Mouse (Mus musculus) heart, embryonic 13.5 days (tissue): ENCODE results near the gene Myo9a. TPM values are rescaled to one million over a fixed set of nuclear protein-coding genes. Genes with fewer than 3 reads are reported as not detected.
"Not testable (repeated sequence)": the region's sequence is repeated elsewhere in the genome, so short reads cannot be mapped to it uniquely, and the experiment has no call there.

Experiments used
- ATAC-seq: fragments of 200-750 bp; cut with Nextera tagmentation; 2 replicates; pipeline ENCODE4 v1.8.0; 2017; ENCODE audit warnings: moderate TSS enrichment; ENCODE audit not compliant: insufficient number of reproducible peaks, low FRiP score, low TSS enrichment; ENCODE audit errors: extremely low read depth
- H3K27ac ChIP-seq: fragments of 300-500 bp; sonication (generic); replicated peaks from 2 replicates; pipeline ENCODE4 v1.5.1; 2015; ENCODE audit warnings: moderate library complexity, mild to moderate bottlenecking, inconsistent platforms
- H3K27me3 ChIP-seq: fragments of 300-500 bp; sonication (generic); replicated peaks from 2 replicates; pipeline ENCODE4 v1.6.1; 2015; ENCODE audit warnings: mild to moderate bottlenecking, inconsistent platforms
- H3K36me3 ChIP-seq: fragments of 300-500 bp; sonication (generic); 2 replicates; pipeline ENCODE4 v1.6.1; 2015; ENCODE audit warnings: mild to moderate bottlenecking, inconsistent platforms
- H3K4me1 ChIP-seq: fragments of 300-500 bp; sonication (generic); 2 replicates; pipeline ENCODE4 v1.6.1; 2015; ENCODE audit warnings: inconsistent platforms
- H3K4me2 ChIP-seq: fragments of 300-500 bp; sonication (generic); 2 replicates; pipeline ENCODE4 v1.6.1; 2015; ENCODE audit warnings: inconsistent platforms, mild to moderate bottlenecking, moderate library complexity
- H3K4me3 ChIP-seq: fragments of 300-500 bp; sonication (generic); 2 replicates; pipeline ENCODE4 v1.5.1; 2015; ENCODE audit warnings: moderate library complexity, mild to moderate bottlenecking, inconsistent platforms
- H3K9ac ChIP-seq: fragments of 300-500 bp; sonication (generic); 2 replicates; pipeline ENCODE4 v1.6.1; 2015; ENCODE audit warnings: inconsistent platforms, mild to moderate bottlenecking, moderate library complexity
- H3K9me3 ChIP-seq: fragments of 300-500 bp; sonication (generic); 2 replicates; pipeline ENCODE4 v1.6.1; 2016; ENCODE audit warnings: inconsistent platforms
- WGBS: fragments of 180-500 bp; shearing (Covaris S2); methylation state at CpG from one replicate; pipeline ENCODE4 v1.1.7; 2015; ENCODE audit warnings: mixed read lengths; 5-methylcytosine and 5-hydroxymethylcytosine counted together
- polyA plus RNA-seq: library from polyadenylated mRNA; unstranded; fragments of >200 nt; fragmentation: Nextera tagmentation; extraction: Ambion mirVana; gene quantifications from 2 replicates; pipeline ENCODE4 v1.2.1, GENCODE M21; 2015

Myo9a gene
- polyA plus RNA-seq, 1 experiment from 2014 or later = 7.1 TPM

DNA sequence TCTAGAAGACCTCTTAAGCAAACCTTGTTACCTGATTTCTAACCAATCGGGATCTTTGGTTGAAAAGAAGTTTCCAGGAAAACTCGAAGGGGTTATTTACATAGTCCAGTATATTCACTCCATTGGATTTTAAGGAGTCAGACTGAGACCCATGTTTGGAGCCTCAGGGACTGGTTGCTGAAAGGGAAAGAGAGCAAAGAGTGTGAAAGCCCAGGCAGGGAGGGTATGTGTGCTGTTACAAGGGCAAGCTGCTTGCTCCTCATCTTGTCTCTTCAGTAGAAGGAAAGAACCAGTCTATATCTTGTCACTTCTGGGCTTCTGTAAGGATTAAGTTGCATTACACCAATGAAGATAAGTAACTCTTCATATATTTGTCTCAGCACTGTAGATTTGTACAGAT lies 1.3 kb downstream of the Myo9a start:
- H3K4me2 ChIP-seq = peak overlapping the region; percentile 78
- peak overlapping the region; percentile 91 for H3K9ac ChIP-seq
- WGBS = 0% methylated on average over 2 of the region's 2 CpGs
- no peak for ATAC-seq
- no peaks in the 10 kb centered on the region for H3K36me3 ChIP-seq
- H3K9me3 ChIP-seq = no peaks in the 10 kb centered on the region
- peak overlapping the region; percentile 75 for H3K4me3 ChIP-seq
- no peaks in the 10 kb centered on the region for H3K27me3 ChIP-seq
- peaks cover 24% of the 10 kb centered on the region for H3K4me1 ChIP-seq
- H3K27ac ChIP-seq = peak overlapping the region; percentile 94

DNA sequence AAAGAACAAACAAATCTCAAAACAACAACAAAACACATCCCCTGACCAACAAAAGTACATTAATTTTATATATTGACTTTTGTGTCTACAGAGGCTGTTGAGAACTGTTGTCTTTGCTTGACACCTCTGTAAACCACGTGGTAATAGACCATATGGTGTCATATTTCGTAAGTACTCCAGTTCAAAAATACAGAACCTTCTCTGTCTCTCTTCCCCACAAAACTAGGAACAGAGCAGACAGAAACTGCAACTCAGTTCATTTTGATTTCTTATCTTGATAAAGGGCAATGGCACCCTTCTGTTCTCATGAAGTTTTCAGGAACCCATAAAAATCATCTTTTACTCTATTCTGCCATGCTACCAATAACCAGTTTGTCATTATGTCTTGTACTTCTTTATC lies 4.5 kb downstream of the Myo9a start:
- Histone ChIP-seq H3K27ac (no peak overlapping the region), H3K4me2 (no peak overlapping the region), H3K4me1 (peaks cover 7% of the 10 kb centered on the region; the same call in 1 of the 2 replicates), H3K27me3 (no peaks in the 10 kb centered on the region), H3K36me3 (no peaks in the 10 kb centered on the region), H3K4me3 (no peak overlapping the region), H3K9me3 (no peaks in the 10 kb centered on the region), H3K9ac (no peak overlapping the region)
- 59% methylated on average over 2 of the region's 2 CpGs for WGBS
- no peak for ATAC-seq

DNA sequence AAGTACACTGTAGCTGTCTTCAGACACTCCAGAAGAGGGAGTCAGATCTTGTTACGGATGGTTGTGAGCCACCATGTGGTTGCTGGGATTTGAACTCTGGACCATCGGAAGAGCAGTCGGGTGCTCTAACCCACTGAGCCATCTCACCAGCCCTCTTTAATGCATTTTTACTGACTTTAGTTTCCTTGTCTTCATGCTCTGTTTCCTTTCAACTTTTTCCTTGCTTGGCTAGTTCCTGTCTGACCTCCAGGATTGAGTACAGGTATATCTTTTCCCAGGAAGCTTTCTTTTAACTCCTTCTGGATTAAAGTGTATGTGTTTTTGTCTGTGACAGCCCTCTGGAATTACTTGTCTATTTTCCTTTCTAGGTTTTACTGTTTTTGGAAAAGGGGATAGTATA lies 6.3 kb downstream of the Myo9a start:
- not testable (repeated sequence) for H3K9me3 ChIP-seq, H3K4me3 ChIP-seq, H3K36me3 ChIP-seq, ATAC-seq, H3K27me3 ChIP-seq, H3K4me2 ChIP-seq, H3K4me1 ChIP-seq, H3K9ac ChIP-seq, H3K27ac ChIP-seq
- WGBS = 90% methylated on average over 3 of the region's 3 CpGs

DNA sequence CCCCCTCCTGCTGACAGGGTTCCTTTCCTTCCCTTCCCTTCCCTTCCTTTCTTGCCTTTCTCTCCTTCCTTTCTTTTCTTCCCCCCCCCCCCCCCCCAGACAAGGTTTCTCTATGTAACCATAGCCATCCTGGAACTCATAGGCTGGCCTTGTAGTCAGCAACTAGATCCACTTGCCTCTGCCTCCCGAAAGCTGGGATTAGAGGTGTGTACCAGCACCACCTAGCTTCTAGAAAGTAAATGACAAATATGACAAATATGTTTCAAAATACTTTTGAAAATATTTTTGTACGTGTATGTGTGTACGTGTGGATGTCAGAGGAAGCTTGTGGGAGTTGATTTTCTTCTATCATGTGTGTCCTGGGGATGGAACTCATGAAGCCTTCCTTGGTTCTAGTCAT lies 9.8 kb downstream of the Myo9a start:
- Histone ChIP-seq H3K4me1 (no peaks in the 10 kb centered on the region), H3K36me3 (no peaks in the 10 kb centered on the region), H3K27ac (no peak overlapping the region), H3K9ac (no peak overlapping the region), H3K4me2 (no peak overlapping the region), H3K4me3 (no peak overlapping the region), H3K27me3 (no peaks in the 10 kb centered on the region), H3K9me3 (no peaks in the 10 kb centered on the region)
- WGBS = 61% methylated on average over 3 of the region's 3 CpGs
- ATAC-seq = no peak

DNA sequence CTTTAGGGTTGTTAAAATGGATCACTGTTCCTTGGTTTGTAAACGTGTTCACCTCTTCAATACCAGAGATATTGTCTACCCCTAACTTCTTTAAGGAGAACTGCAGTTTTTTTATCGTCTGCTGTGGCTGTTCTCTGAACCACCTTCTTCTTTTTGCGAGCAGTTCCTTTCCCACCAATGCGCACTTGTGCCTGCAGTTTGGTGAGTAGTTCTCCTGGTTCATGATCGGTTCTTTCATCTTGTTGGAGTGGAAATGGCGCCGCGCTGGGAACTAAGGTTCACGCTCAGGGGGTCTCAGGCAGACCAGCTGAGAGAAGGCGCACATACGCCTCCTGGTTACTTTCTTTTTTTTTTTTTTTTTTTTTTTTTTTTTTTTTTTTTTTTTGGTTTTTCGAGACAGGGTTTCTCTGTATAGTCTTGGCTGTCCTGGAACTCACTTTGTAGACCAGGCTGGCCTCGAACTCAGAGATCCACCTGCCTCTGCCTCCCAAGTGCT lies 16.3 kb downstream of the Myo9a start:
- ATAC-seq = not testable (repeated sequence)
- WGBS = 90% methylated on average over 12 of the region's 13 CpGs

DNA sequence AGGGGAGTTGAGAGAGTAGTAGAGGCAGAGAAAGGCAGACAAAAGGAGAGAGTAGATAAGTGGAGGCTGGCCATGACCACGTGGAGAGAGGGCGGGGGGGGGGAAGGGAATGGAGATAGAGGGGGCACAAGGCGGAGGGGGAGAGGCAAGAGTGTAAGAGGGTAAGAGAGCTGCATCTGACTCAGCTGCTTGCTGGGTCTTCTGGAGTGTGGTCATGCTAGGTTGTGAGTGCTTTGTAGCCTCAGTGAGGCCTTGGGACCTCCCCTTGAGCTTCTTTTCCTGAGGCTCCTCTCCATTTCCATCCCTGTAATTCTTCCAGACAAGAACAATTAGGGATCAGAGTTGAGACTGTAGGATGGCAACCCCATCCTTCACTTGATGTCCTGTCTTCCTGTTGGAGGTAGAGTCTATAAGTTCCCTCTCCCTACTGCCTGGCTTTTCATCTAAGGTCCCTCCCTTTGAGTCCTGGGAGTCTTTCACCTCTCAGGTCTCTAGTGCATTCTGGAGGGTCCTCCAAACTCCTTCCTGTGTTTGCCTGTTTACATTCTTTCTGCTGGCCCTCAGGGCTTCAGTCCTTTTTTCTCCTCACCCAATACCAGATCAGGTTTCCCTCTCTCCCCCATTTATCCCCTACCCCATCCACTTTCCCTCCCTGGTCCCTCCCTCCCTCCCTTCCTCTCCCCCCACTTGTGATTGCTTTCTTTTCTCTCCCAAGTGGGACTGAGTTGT lies 55.5 kb downstream of the Myo9a start:
- H3K27me3 ChIP-seq, ATAC-seq, H3K9ac ChIP-seq, H3K4me3 ChIP-seq, H3K4me2 ChIP-seq, H3K9me3 ChIP-seq, H3K4me1 ChIP-seq, H3K27ac ChIP-seq: not testable (repeated sequence)
- WGBS = 64% methylated on average over 3 of the region's 3 CpGs
- peaks cover 48% of the 10 kb centered on the region for H3K36me3 ChIP-seq

More for the DNA sequence above, 16.3 kb downstream of the Myo9a start:
- H3K27me3 ChIP-seq, H3K4me1 ChIP-seq, H3K9me3 ChIP-seq, H3K27ac ChIP-seq, H3K36me3 ChIP-seq, H3K4me2 ChIP-seq, H3K9ac ChIP-seq, H3K4me3 ChIP-seq: not testable (repeated sequence)

DNA sequence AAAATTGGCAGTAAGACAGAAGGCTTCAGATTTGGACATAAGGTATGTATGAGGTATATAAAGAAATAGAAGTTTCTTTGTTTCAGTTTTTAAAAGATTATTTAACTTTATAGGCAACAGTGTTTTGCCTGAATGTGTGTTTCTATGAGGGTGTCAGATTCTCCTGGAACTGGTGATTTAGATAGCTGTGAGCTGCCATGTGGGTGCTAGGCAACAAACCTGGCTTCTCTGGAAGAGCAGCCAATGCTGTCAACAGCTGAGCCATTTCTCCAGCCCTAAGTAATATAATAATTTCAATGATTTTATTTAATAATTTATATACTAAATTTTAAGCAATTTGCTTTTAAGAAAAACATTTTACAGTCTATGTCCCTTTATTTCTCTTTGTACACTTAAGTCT lies 133.9 kb downstream of the Myo9a start:
- Histone ChIP-seq H3K4me3 (no peak overlapping the region), H3K4me2 (no peak overlapping the region), H3K4me1 (no peaks in the 10 kb centered on the region), H3K27me3 (no peaks in the 10 kb centered on the region), H3K36me3 (peaks cover 31% of the 10 kb centered on the region), H3K9ac (no peak overlapping the region), H3K9me3 (no peaks in the 10 kb centered on the region), H3K27ac (no peak overlapping the region)
- no peak for ATAC-seq

DNA sequence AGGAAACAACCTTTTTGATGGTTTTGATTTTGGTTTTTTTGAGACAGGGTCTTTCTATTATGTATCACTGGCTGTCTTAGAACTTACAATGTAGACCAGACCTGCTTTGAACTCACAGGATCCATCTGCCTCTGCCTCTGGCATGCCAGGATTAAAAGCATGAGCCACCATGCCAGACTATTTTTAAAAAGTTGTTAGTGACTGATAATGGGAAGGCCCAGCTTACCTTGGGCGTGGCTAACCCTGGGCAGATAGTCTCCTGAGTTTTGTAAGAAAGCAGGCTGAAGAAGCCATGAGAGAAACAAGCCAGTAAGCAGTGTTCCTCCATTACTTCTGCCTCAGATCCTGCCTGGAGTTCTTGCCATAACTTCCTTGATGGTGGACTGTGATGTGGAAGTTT lies 152.7 kb downstream of the Myo9a start:
- no peak overlapping the region for H3K27ac ChIP-seq
- H3K4me2 ChIP-seq = no peak overlapping the region

DNA sequence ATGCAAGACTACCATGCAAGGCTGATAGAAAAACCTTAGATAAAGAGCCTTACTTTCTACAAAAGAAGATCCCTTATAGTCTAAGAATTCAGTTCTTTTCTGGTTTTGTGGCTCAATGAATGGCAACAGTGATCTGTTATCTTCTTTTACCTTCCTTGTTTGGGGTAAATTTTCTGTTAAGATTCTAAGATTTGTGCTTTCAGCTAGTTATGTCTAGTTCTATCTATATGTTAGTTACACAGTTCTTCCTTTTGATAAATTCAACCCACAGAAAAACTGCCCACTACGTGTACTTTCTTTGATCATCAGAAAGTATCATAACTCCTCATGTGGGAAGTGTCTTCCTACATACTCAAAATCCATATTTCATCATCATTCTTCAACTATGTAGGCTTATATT lies 164.1 kb downstream of the Myo9a start:
- no peaks in the 10 kb centered on the region for H3K4me1 ChIP-seq
- H3K9me3 ChIP-seq = no peaks in the 10 kb centered on the region
- H3K36me3 ChIP-seq = peaks cover 45% of the 10 kb centered on the region
- no peak overlapping the region for H3K4me2 ChIP-seq
- H3K27ac ChIP-seq = no peak overlapping the region
- no peak overlapping the region for H3K4me3 ChIP-seq
- ATAC-seq = no peak
- 97% methylated on average over 1 of the region's 1 CpGs for WGBS
- no peak overlapping the region for H3K9ac ChIP-seq
- H3K27me3 ChIP-seq = no peaks in the 10 kb centered on the region

More for the DNA sequence above, 152.7 kb downstream of the Myo9a start:
- Histone ChIP-seq H3K9me3 (no peaks in the 10 kb centered on the region), H3K36me3 (peaks cover 47% of the 10 kb centered on the region), H3K27me3 (no peaks in the 10 kb centered on the region), H3K9ac (no peak overlapping the region), H3K4me1 (no peaks in the 10 kb centered on the region), H3K4me3 (no peak overlapping the region)
- WGBS = 46% methylated on average over 1 of the region's 1 CpGs
- no peak for ATAC-seq

DNA sequence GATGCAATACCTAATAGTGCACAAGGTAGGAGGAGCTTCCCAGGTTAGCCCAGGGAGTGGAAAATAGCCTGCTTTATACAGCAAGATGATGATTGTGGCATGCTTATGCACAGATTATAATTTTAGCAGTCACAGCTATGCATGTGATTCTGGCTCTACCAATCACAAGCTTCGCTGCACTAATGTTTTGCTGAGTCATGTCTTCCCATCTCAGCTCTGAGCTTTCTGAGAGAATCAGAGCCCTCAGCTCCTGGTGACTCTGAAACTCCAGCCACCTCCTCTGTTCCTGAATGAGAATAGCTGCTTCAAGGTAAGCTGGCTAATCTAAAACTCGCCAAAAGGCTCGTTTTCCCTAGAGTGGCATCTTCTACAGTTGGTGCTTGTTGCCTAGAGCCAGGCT lies 179.6 kb downstream of the Myo9a start:
- H3K36me3 ChIP-seq = peaks cover 20% of the 10 kb centered on the region
- WGBS = 66% methylated on average over 3 of the region's 3 CpGs
- no peak for ATAC-seq

DNA sequence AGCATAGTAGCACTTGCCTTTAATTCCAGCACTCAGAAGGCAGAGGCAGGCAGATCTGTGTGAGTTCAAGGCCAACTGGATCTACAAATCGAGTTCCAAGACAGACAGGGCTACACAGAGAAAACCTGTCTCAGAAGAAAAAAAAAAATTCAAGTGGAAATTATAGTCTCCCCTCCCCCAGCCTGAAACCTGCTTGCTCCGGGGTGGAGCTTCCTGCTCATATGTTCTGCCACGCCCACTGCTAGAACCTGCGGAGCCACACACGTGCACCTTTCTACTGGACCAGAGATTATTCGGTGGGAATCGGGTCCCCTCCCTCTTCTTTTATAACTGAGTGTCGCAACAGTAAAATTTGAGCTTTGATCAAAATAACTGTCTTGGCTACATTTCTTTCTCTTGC lies 185.2 kb downstream of the Myo9a start:
- not testable (repeated sequence) for H3K4me1 ChIP-seq, H3K4me2 ChIP-seq, H3K36me3 ChIP-seq, H3K27ac ChIP-seq, H3K27me3 ChIP-seq, H3K9ac ChIP-seq, ATAC-seq, H3K9me3 ChIP-seq, H3K4me3 ChIP-seq
- WGBS = 62% methylated on average over 8 of the region's 8 CpGs

More for the DNA sequence above, 179.6 kb downstream of the Myo9a start:
- Histone ChIP-seq H3K4me2 (no peak overlapping the region), H3K4me1 (no peaks in the 10 kb centered on the region), H3K27ac (no peak overlapping the region), H3K27me3 (no peaks in the 10 kb centered on the region), H3K9me3 (peaks cover 9% of the 10 kb centered on the region; the same call in 1 of the 2 replicates), H3K9ac (no peak overlapping the region), H3K4me3 (no peak overlapping the region)

DNA sequence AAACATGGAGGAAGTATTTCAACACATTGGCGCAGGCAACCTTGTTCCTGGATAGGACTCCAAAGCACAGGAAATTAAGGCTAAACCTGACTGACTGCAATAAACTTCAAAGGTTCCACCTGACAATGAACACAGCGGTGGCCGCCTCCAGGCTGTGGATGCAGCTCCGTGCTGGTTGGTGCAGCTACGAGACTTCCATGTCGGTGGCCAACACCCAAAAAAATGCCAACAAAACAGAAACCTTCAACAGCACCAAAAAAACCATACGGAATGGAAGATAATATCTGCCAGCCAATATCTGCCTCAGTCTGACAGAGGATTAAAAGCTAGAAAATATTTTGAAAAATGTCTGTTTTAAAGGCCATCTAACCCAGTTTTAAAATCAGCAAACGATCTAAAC lies 187.8 kb downstream of the Myo9a start:
- Histone ChIP-seq H3K4me3 (no peak overlapping the region), H3K27me3 (no peaks in the 10 kb centered on the region), H3K36me3 (no peaks in the 10 kb centered on the region), H3K4me1 (peaks cover 25% of the 10 kb centered on the region), H3K9me3 (no peaks in the 10 kb centered on the region), H3K9ac (no peak overlapping the region), H3K27ac (no peak overlapping the region), H3K4me2 (no peak overlapping the region)
- ATAC-seq = no peak
- WGBS = 86% methylated on average over 8 of the region's 8 CpGs
